Mouse (Mus musculus): ENCODE measurements at regions not wholly inside any gene's neighbourhood (a gene's known extent, or its start where the extent isn't known, plus 50 kb on each side); places are given as distances from the start of the nearest gene placed in this dataset.
A peak's percentile ranks its signal among the peaks of the same experiment; 100 is the strongest.
"Not testable (repeated sequence)": the region's sequence is repeated elsewhere in the genome, so short reads cannot be mapped to it uniquely, and the experiment has no call there.

- Histone ChIP-seq H3K27me3 (replicated peaks; ENCODE audit: control insufficient read depth, insufficient read depth, low read length) (no peaks in the 10 kb centered on the region), H3K9me3 (ENCODE audit: control insufficient read depth, low read length) (no peaks in the 10 kb centered on the region), H3K4me1 (ENCODE audit: control insufficient read depth, insufficient read depth, low read length) (no peaks in the 10 kb centered on the region), H3K4me3 (ENCODE audit: low read depth, low read length) (no peak overlapping the region), H3K4me2 (ENCODE audit: low read depth, low read length) (no peak overlapping the region), H3K36me3 (ENCODE audit: control insufficient read depth, insufficient read depth, low read length) (no peaks in the 10 kb centered on the region), H3K27ac (replicated peaks; ENCODE audit: low read depth, low read length) (no peak overlapping the region), H3K9ac (ENCODE audit: low read depth, low read length) (no peak overlapping the region)
- ATAC-seq (ENCODE audit: low read depth) (no peak), DNase-seq (ENCODE audit: low spot score) (no peak)
- 54% methylated on average over 7 of the region's 7 CpGs for WGBS
Measured at GRCm38 (mm10) chr8:8852656-8853366, 162.5 kb upstream of the Arglu1 start.

- H3K27me3 ChIP-seq (replicated peaks; ENCODE audit: control insufficient read depth, insufficient read depth, low read length), result no peaks in the 10 kb centered on the region
- DNase-seq (ENCODE audit: low spot score) (no peak), ATAC-seq (ENCODE audit: low read depth) (no peak)
- H3K27ac ChIP-seq (replicated peaks; ENCODE audit: low read depth, low read length), result no peak overlapping the region
- H3K9ac ChIP-seq (ENCODE audit: low read depth, low read length), result no peak overlapping the region
- H3K4me2 ChIP-seq (ENCODE audit: low read depth, low read length), result no peak overlapping the region
- WGBS, result 72% methylated on average over 4 of the region's 4 CpGs
- no peaks in the 10 kb centered on the region for H3K9me3 ChIP-seq (ENCODE audit: control insufficient read depth, low read length)
- no peaks in the 10 kb centered on the region for H3K36me3 ChIP-seq (ENCODE audit: control insufficient read depth, insufficient read depth, low read length)
- H3K4me1 ChIP-seq (ENCODE audit: control insufficient read depth, insufficient read depth, low read length), result no peaks in the 10 kb centered on the region
- H3K4me3 ChIP-seq (ENCODE audit: low read depth, low read length), result no peak overlapping the region
Measured at GRCm38 (mm10) chr8:8851271-8851670, 160.9 kb upstream of the Arglu1 start.

GRCm38 (mm10) chr8:8850766-8851165 is 160.4 kb upstream of the Arglu1 start:
- no peak overlapping the region for H3K4me3 ChIP-seq (ENCODE audit: low read depth, low read length)
- ATAC-seq (ENCODE audit: low read depth), result no peak
- no peaks in the 10 kb centered on the region for H3K4me1 ChIP-seq (ENCODE audit: control insufficient read depth, insufficient read depth, low read length)
- H3K9ac ChIP-seq (ENCODE audit: low read depth, low read length), result no peak overlapping the region
- no peak overlapping the region for H3K27ac ChIP-seq (replicated peaks; ENCODE audit: low read depth, low read length)
- no peak for DNase-seq (ENCODE audit: low spot score)
- no peaks in the 10 kb centered on the region for H3K27me3 ChIP-seq (replicated peaks; ENCODE audit: control insufficient read depth, insufficient read depth, low read length)
- 60% methylated on average over 8 of the region's 8 CpGs for WGBS
- H3K36me3 ChIP-seq (ENCODE audit: control insufficient read depth, insufficient read depth, low read length), result no peaks in the 10 kb centered on the region
- no peaks in the 10 kb centered on the region for H3K9me3 ChIP-seq (ENCODE audit: control insufficient read depth, low read length)
- no peak overlapping the region for H3K4me2 ChIP-seq (ENCODE audit: low read depth, low read length)

- 76% methylated on average over 10 of the region's 10 CpGs for WGBS
- Histone ChIP-seq H3K36me3 (ENCODE audit: control insufficient read depth, insufficient read depth, low read length) (no peaks in the 10 kb centered on the region), H3K4me2 (ENCODE audit: low read depth, low read length) (no peak overlapping the region), H3K4me3 (ENCODE audit: low read depth, low read length) (no peak overlapping the region), H3K9me3 (ENCODE audit: control insufficient read depth, low read length) (no peaks in the 10 kb centered on the region), H3K9ac (ENCODE audit: low read depth, low read length) (no peak overlapping the region), H3K27me3 (replicated peaks; ENCODE audit: control insufficient read depth, insufficient read depth, low read length) (no peaks in the 10 kb centered on the region), H3K27ac (replicated peaks; ENCODE audit: low read depth, low read length) (no peak overlapping the region), H3K4me1 (ENCODE audit: control insufficient read depth, insufficient read depth, low read length) (no peaks in the 10 kb centered on the region)
- DNase-seq (ENCODE audit: low spot score) (no peak), ATAC-seq (ENCODE audit: low read depth) (no peak)
Measured at GRCm38 (mm10) chr8:8847579-8847978, 157.3 kb upstream of the Arglu1 start.

GRCm38 (mm10) chr8:8842326-8842725 is 152.0 kb upstream of the Arglu1 start:
- Histone ChIP-seq H3K4me3 (ENCODE audit: low read depth, low read length) (no peak overlapping the region), H3K27ac (replicated peaks; ENCODE audit: low read depth, low read length) (no peak overlapping the region), H3K9ac (ENCODE audit: low read depth, low read length) (no peak overlapping the region), H3K4me1 (ENCODE audit: control insufficient read depth, insufficient read depth, low read length) (0 out of 2 replicates have a peak, but pooled peaks cover 2% of the 10 kb centered on the region), H3K9me3 (ENCODE audit: control insufficient read depth, low read length) (no peaks in the 10 kb centered on the region), H3K4me2 (ENCODE audit: low read depth, low read length) (no peak overlapping the region), H3K36me3 (ENCODE audit: control insufficient read depth, insufficient read depth, low read length) (no peaks in the 10 kb centered on the region), H3K27me3 (replicated peaks; ENCODE audit: control insufficient read depth, insufficient read depth, low read length) (no peaks in the 10 kb centered on the region)
- ATAC-seq (ENCODE audit: low read depth) (no peak), DNase-seq (ENCODE audit: low spot score) (no peak)
- 70% methylated on average over 2 of the region's 2 CpGs for WGBS

- not testable (repeated sequence) for H3K36me3 ChIP-seq (ENCODE audit: control insufficient read depth, insufficient read depth, low read length); DNase-seq (ENCODE audit: low spot score); H3K9ac ChIP-seq (ENCODE audit: low read depth, low read length); H3K27me3 ChIP-seq (replicated peaks; ENCODE audit: control insufficient read depth, insufficient read depth, low read length); H3K9me3 ChIP-seq (ENCODE audit: control insufficient read depth, low read length); H3K27ac ChIP-seq (replicated peaks; ENCODE audit: low read depth, low read length); H3K4me3 ChIP-seq (ENCODE audit: low read depth, low read length); H3K4me1 ChIP-seq (ENCODE audit: control insufficient read depth, insufficient read depth, low read length); ATAC-seq (ENCODE audit: low read depth); H3K4me2 ChIP-seq (ENCODE audit: low read depth, low read length)
- WGBS, result 85% methylated on average over 11 of the region's 11 CpGs
Measured at GRCm38 (mm10) chr8:8836166-8836565, 145.8 kb upstream of the Arglu1 start.

- H3K9ac ChIP-seq (ENCODE audit: low read depth, low read length), result no peak overlapping the region
- WGBS, result 85% methylated on average over 6 of the region's 6 CpGs
- no peaks in the 10 kb centered on the region for H3K27me3 ChIP-seq (replicated peaks; ENCODE audit: control insufficient read depth, insufficient read depth, low read length)
- 0 out of 2 replicates have a peak, but pooled peaks cover 7% of the 10 kb centered on the region for H3K4me1 ChIP-seq (ENCODE audit: control insufficient read depth, insufficient read depth, low read length)
- H3K27ac ChIP-seq (replicated peaks; ENCODE audit: low read depth, low read length), result no peak overlapping the region
- no peak for ATAC-seq (ENCODE audit: low read depth)
- no peaks in the 10 kb centered on the region for H3K9me3 ChIP-seq (ENCODE audit: control insufficient read depth, low read length)
- H3K36me3 ChIP-seq (ENCODE audit: control insufficient read depth, insufficient read depth, low read length), result no peaks in the 10 kb centered on the region
- no peak for DNase-seq (ENCODE audit: low spot score)
- H3K4me3 ChIP-seq (ENCODE audit: low read depth, low read length), result no peak overlapping the region
- no peak overlapping the region for H3K4me2 ChIP-seq (ENCODE audit: low read depth, low read length)
Measured at GRCm38 (mm10) chr8:8831306-8831705, 141.0 kb upstream of the Arglu1 start.

GRCm38 (mm10) chr8:8829230-8829629 is 138.9 kb upstream of the Arglu1 start:
- H3K27me3 ChIP-seq (replicated peaks; ENCODE audit: control insufficient read depth, insufficient read depth, low read length), result no peaks in the 10 kb centered on the region
- no peaks in the 10 kb centered on the region for H3K36me3 ChIP-seq (ENCODE audit: control insufficient read depth, insufficient read depth, low read length)
- no peak for ATAC-seq (ENCODE audit: low read depth)
- DNase-seq (ENCODE audit: low spot score), result peak; percentile 77
- H3K9me3 ChIP-seq (ENCODE audit: control insufficient read depth, low read length), result no peaks in the 10 kb centered on the region
- 0 out of 2 replicates have a peak, but pooled peaks cover 7% of the 10 kb centered on the region for H3K4me1 ChIP-seq (ENCODE audit: control insufficient read depth, insufficient read depth, low read length)
- H3K27ac ChIP-seq (replicated peaks; ENCODE audit: low read depth, low read length), result 0 out of 2 replicates have a peak overlapping the region, but pooled peaks have one; percentile 31
- no peak overlapping the region for H3K4me3 ChIP-seq (ENCODE audit: low read depth, low read length)
- H3K4me2 ChIP-seq (ENCODE audit: low read depth, low read length), result peak overlapping the region; percentile 8; the same call in 1 of the 2 replicates
- no peak overlapping the region for H3K9ac ChIP-seq (ENCODE audit: low read depth, low read length)
- WGBS, result 34% methylated on average over 14 of the region's 14 CpGs

- H3K9ac ChIP-seq (ENCODE audit: low read depth, low read length), result no peak overlapping the region
- no peaks in the 10 kb centered on the region for H3K9me3 ChIP-seq (ENCODE audit: control insufficient read depth, low read length)
- H3K27me3 ChIP-seq (replicated peaks; ENCODE audit: control insufficient read depth, insufficient read depth, low read length), result no peaks in the 10 kb centered on the region
- no peaks in the 10 kb centered on the region for H3K36me3 ChIP-seq (ENCODE audit: control insufficient read depth, insufficient read depth, low read length)
- H3K27ac ChIP-seq (replicated peaks; ENCODE audit: low read depth, low read length), result no peak overlapping the region
- no peak for DNase-seq (ENCODE audit: low spot score)
- H3K4me1 ChIP-seq (ENCODE audit: control insufficient read depth, insufficient read depth, low read length), result 0 out of 2 replicates have a peak, but pooled peaks cover 7% of the 10 kb centered on the region
- no peak overlapping the region for H3K4me2 ChIP-seq (ENCODE audit: low read depth, low read length)
- WGBS, result 84% methylated on average over 7 of the region's 7 CpGs
- ATAC-seq (ENCODE audit: low read depth), result no peak
- H3K4me3 ChIP-seq (ENCODE audit: low read depth, low read length), result no peak overlapping the region
Measured at GRCm38 (mm10) chr8:8827555-8827954, 137.2 kb upstream of the Arglu1 start.

Measured in embryonic facial prominence, embryonic 14.5 days (tissue).